Mouse (Mus musculus) MEL (cell line): ENCODE measurements around the gene Tmem109.

Experiments
- CTCF ChIP-seq, 3 experiments: IDR thresholded peaks in 2 of 3; conservative IDR thresholded peaks in 1 of 3; 2 replicates each; pipeline ENCODE4 v1.5.1; 2011 to 2012; ENCODE audit warnings: low read length in 3 of 3, low read depth in 2 of 3, mild to moderate bottlenecking in 2 of 3, improper control_type of control experiment in 1 of 3, inconsistent platforms in 1 of 3, mixed read lengths in 1 of 3, moderate library complexity in 1 of 3; ENCODE audit not compliant: control insufficient read depth in 1 of 3, insufficient read depth in 1 of 3, poor library complexity in 1 of 3, severe bottlenecking in 1 of 3
- GABPA ChIP-seq: IDR thresholded peaks from 2 replicates; pipeline ENCODE4 v1.6.1; 2012; ENCODE audit warnings: low read depth, mild to moderate bottlenecking, inconsistent platforms, low read length, improper control_type of control experiment, moderate library complexity
- POLR2A ChIP-seq, 2 experiments: IDR thresholded peaks; 2 replicates each; pipeline ENCODE4 v1.6.1; 2011 to 2012; ENCODE audit warnings: low read length in 2 of 2, mild to moderate bottlenecking in 2 of 2, control low read depth in 1 of 2, improper control_type of control experiment in 1 of 2, low read depth in 1 of 2, moderate library complexity in 1 of 2; ENCODE audit not compliant: control insufficient read depth in 1 of 2, insufficient read depth in 1 of 2, poor library complexity in 1 of 2
- SIN3A ChIP-seq: IDR thresholded peaks from 2 replicates; pipeline ENCODE4 v1.6.1; 2012; ENCODE audit warnings: low read length, improper control_type of control experiment, inconsistent platforms
- USF2 ChIP-seq, 2 experiments: IDR thresholded peaks; 2 replicates each; pipeline ENCODE4 v1.6.1; 2011 to 2012; ENCODE audit warnings: improper control_type of control experiment in 2 of 2, low read length in 2 of 2, borderline replicate concordance in 1 of 2, inconsistent platforms in 1 of 2, low read depth in 1 of 2, mild to moderate bottlenecking in 1 of 2; ENCODE audit not compliant: insufficient read depth in 1 of 2

- TF ChIP-seq POLR2A (IDR thresholded peaks at IDR 0.05; ENCODE audit: control insufficient read depth in 1 of 2, insufficient read depth in 1 of 2, low read depth in 1 of 2, low read length in 2 of 2, poor library complexity in 1 of 2), result no peak
- no peak for TF ChIP-seq CTCF (IDR thresholded peaks at IDR 0.05 in 2 of 3, conservative IDR thresholded peaks at IDR 0.05 in 1 of 3; ENCODE audit: control insufficient read depth in 1 of 3, insufficient read depth in 1 of 3, low read depth in 2 of 3, low read length in 3 of 3, poor library complexity in 1 of 3, severe bottlenecking in 1 of 3)
- no peak for TF ChIP-seq SIN3A
- TF ChIP-seq GABPA, result no peak
- TF ChIP-seq USF2 (IDR thresholded peaks at IDR 0.05; ENCODE audit: borderline replicate concordance in 1 of 2, insufficient read depth in 1 of 2, low read depth in 1 of 2, low read length in 2 of 2), result no peak
Observed at GRCm38 (mm10) chr19:10869241-10869885, 12.4 kb downstream of the Tmem109 start.
